Mouse (Mus musculus) liver, postnatal 0 days (tissue): ENCODE data around the gene Tmem14c.

ENCODE experiments used
- CTCF ChIP-seq: sonication (generic); IDR thresholded peaks from 2 replicates; pipeline ENCODE4 v1.5.1; 2016; ENCODE audit warnings: antibody characterized with exemption, low read depth
- EP300 ChIP-seq: IDR thresholded peaks from 2 replicates; pipeline ENCODE4 v1.6.1; 2016; ENCODE audit warnings: antibody characterized with exemption, low read depth, mild to moderate bottlenecking

DNA sequence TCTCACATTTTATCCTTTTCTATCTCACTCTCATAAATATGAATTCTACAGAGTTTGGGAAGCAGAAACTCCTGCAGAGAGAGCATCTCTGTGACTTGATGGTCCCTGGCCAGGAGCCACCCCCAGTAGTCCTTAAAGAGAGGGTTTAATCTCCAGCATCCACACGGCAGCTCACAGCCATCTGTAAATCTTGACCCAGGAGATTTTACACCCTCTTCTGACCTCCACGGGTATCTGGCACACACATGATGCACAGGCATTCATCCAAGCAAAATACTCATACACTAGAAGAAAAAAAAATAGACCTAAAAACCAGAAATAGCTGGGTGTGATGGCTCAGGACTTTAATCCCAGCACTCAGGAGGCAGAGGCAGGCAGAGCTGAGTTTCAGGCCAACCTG, 27.7 kb upstream of the Tmem14c start:
- no peak for TF ChIP-seq CTCF
- peak; percentile 80 for TF ChIP-seq EP300
